Mouse (Mus musculus): Measurements from ENCODE around the gene Utrn.

DNA sequence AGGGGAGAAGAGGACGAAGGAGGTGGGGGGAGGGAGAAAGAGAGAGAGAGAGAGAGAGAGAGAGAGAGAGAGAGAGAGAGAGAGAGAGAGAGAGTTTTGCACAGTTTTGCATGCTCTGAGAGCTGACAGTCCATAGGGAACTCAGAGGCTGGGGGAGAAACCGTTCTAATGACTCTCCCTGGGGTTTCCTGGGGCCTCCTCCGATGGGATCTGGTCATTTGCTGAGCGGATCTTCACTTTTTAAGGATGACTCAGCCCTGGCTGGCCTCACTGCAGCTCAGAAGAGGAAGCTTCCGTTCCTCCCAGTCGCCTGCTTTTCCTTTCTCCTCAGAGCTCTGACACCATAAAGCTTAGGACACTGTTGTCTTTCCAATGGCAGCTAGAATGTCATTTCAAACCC is 295.6 kb downstream of the Utrn start:
- TF ChIP-seq CTCF (IDR thresholded peaks at IDR 0.05): no peak
- TF ChIP-seq EP300 (IDR thresholded peaks at IDR 0.05): no peak

All from lung, postnatal 0 days (tissue).